Mouse (Mus musculus) bone marrow, adult 2 months (tissue): ENCODE measurements around the gene Otop3. TPM values are rescaled to one million over a fixed set of nuclear protein-coding genes. Genes with fewer than 3 reads are reported as not detected.

ENCODE experiments used
- H3K27ac ChIP-seq: fragments of 200-500 bp; 2 replicates; pipeline ENCODE4 v1.5.1; 2012; ENCODE audit warnings: low read depth, mild to moderate bottlenecking, control low read depth, inconsistent platforms, low read length; ENCODE audit not compliant: control insufficient read depth, poor library complexity, insufficient read depth
- H3K4me1 ChIP-seq: fragments of 200-500 bp; 2 replicates; pipeline ENCODE4 v1.6.1; 2011; ENCODE audit warnings: low read length; ENCODE audit not compliant: control insufficient read depth, insufficient read depth
- H3K4me3 ChIP-seq: fragments of 200-500 bp; replicated peaks from 2 replicates; pipeline ENCODE3; 2011; ENCODE audit warnings: mild to moderate bottlenecking, low read depth, low read length, control low read depth; ENCODE audit not compliant: control insufficient read depth
- CTCF ChIP-seq: fragments of 200-500 bp; IDR thresholded peaks from 2 replicates; pipeline ENCODE4 v1.5.1; 2011; ENCODE audit warnings: low read length, control low read depth; ENCODE audit not compliant: control insufficient read depth, insufficient read depth
- POLR2A ChIP-seq: fragments of 200-500 bp; IDR thresholded peaks from 2 replicates; pipeline ENCODE4 v1.6.1; 2011; ENCODE audit warnings: low read depth, mild to moderate bottlenecking, control low read depth, low read length, borderline replicate concordance; ENCODE audit not compliant: control insufficient read depth
- WGBS: fragments of 180-500 bp; shearing (Covaris S2); methylation state at CpG from one replicate; pipeline ENCODE4 v1.1.7; 2018; 5-methylcytosine and 5-hydroxymethylcytosine counted together
- polyA plus RNA-seq: library from polyadenylated mRNA; stranded (reverse); fragments of >200 nt; gene quantifications from 2 replicates; pipeline ENCODE4 v1.2.4, GENCODE M21; 2011; ENCODE audit warnings: low replicate concordance; ENCODE audit not compliant: missing spikeins, insufficient read depth, insufficient read length

Otop3 gene
- polyA plus RNA-seq: not detected in 2 replicates

GRCm38 (mm10) chr11:115334531-115334930 is at the start of gene Otop3:
Otop3 (plus strand) TSS chr11:115334731.
- Histone ChIP-seq H3K4me3 (no peak within 1 kb of the TSS), H3K4me1 (no peaks in the 10 kb centered on the region), H3K27ac (no peak within 1 kb of the TSS)
- no peak for TF ChIP-seq CTCF
- no peak for TF ChIP-seq POLR2A
- 8% methylated on average over 29 of the region's 29 CpGs for WGBS

GRCm38 (mm10) chr11:115285282-115285681 is 49.2 kb upstream of the Otop3 start:
- 6% methylated on average over 4 of the region's 4 CpGs for WGBS
- H3K27ac ChIP-seq: peak overlapping the region; percentile 71

GRCm38 (mm10) chr11:115286201-115286993 is 48.1 kb upstream of the Otop3 start:
- Histone ChIP-seq H3K4me1 (peaks cover 6% of the 10 kb centered on the region; the same call in 1 of the 2 replicates), H3K4me3 (no peak overlapping the region), H3K27ac (no peak overlapping the region)
- WGBS: 72% methylated on average over 19 of the region's 19 CpGs
- TF ChIP-seq POLR2A (no peak), CTCF (no peak)

More at GRCm38 (mm10) chr11:115285282-115285681, 49.2 kb upstream of the Otop3 start:
- peak overlapping the region; percentile 40 for H3K4me3 ChIP-seq
- H3K4me1 ChIP-seq: peaks cover 6% of the 10 kb centered on the region; the same call in 1 of the 2 replicates
- TF ChIP-seq POLR2A (no peak), CTCF (no peak)

DNA sequence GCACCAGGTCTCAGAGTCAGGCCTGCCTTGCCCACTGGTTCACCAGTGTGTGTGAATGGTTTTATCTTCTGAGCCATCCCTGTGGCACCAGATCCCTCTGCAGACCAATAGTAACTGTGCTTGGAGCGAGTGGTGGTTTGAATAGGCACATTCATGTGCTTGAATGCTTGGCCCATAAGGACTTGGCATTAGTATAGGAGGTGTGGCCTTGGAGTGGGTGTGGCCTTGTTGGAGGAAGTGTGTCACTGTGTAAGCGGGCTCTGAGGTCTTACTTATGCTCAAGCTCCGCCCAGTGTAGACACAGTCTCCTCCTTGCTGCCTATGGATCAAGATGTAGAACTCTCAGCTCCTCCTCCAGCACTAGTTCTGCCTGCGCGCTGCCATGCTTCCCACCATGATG is 47.1 kb upstream of the Otop3 start:
- H3K4me3 ChIP-seq: no peak overlapping the region
- WGBS: 84% methylated on average over 5 of the region's 5 CpGs
- TF ChIP-seq CTCF (no peak), POLR2A (no peak)

GRCm38 (mm10) chr11:115288305-115288704 is 46.2 kb upstream of the Otop3 start:
- Histone ChIP-seq H3K4me1 (peaks cover 6% of the 10 kb centered on the region; the same call in 1 of the 2 replicates), H3K4me3 (no peak overlapping the region), H3K27ac (no peak overlapping the region)
- 83% methylated on average over 2 of the region's 2 CpGs for WGBS
- TF ChIP-seq CTCF (no peak), POLR2A (no peak)

More for the DNA sequence above, 47.1 kb upstream of the Otop3 start:
- no peak overlapping the region for H3K27ac ChIP-seq
- H3K4me1 ChIP-seq: peaks cover 6% of the 10 kb centered on the region; the same call in 1 of the 2 replicates

- Histone ChIP-seq H3K27ac (no peak overlapping the region), H3K4me3 (no peak overlapping the region), H3K4me1 (peaks cover 3% of the 10 kb centered on the region; the same call in 1 of the 2 replicates)
- TF ChIP-seq POLR2A (no peak), CTCF (no peak)
- 61% methylated on average over 8 of the region's 8 CpGs for WGBS
Measured at GRCm38 (mm10) chr11:115289885-115290284, 44.6 kb upstream of the Otop3 start.

DNA sequence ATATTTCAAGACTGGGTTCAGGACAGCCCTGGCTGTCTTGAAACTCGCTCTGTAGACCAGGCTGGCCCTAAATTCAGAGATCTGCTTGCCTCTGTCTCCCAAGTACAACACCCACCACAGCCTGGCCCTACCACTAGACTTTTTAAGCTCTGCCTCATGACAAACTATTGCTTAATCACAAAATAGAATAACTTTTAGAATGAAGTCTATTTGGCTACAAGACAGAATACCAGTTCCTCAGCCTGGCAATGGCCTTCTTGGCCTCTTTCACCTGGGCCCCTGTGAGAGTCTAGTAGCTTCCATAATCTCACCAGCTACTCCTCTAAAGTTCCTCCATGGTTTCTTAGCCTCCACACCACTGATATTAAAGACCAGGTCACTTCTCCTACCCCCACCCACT is 44.2 kb upstream of the Otop3 start:
- Histone ChIP-seq H3K27ac (no peak overlapping the region), H3K4me3 (no peak overlapping the region), H3K4me1 (peaks cover 3% of the 10 kb centered on the region; the same call in 1 of the 2 replicates)
- 59% methylated on average over 1 of the region's 1 CpGs for WGBS
- TF ChIP-seq CTCF (no peak), POLR2A (no peak)

DNA sequence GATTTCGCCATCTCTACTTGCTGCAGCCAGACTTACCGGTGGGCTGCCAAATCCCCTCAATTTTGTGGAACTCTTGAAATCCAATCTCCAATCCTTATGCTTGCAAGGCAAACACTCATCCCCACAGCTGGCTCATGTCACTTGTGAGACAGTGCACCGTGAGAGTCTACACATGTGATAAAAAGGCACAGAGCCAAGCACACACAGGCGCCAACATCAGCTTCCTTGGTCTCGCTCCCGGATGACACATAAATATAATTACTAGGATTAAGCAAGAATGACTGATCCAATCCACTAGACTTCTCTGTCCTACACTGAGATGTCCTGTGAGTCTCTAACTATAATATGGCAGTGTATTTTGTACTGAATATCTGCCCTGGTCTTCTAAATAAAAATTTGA is 43.6 kb upstream of the Otop3 start:
- no peak for TF ChIP-seq POLR2A
- no peak for TF ChIP-seq CTCF
- Histone ChIP-seq H3K4me1 (peaks cover 3% of the 10 kb centered on the region; the same call in 1 of the 2 replicates), H3K27ac (no peak overlapping the region), H3K4me3 (no peak overlapping the region)
- 55% methylated on average over 6 of the region's 6 CpGs for WGBS

- TF ChIP-seq CTCF (no peak), POLR2A (no peak)
- H3K4me1 ChIP-seq: no peaks in the 10 kb centered on the region; the same call in 1 of the 2 replicates
- 83% methylated on average over 10 of the region's 10 CpGs for WGBS
- H3K27ac ChIP-seq: no peak overlapping the region
- H3K4me3 ChIP-seq: no peak overlapping the region
Measured at GRCm38 (mm10) chr11:115291503-115291902, 43.0 kb upstream of the Otop3 start.
